ENCODE assay signal across 17 mouse cellular contexts in the genomic region with DNA sequence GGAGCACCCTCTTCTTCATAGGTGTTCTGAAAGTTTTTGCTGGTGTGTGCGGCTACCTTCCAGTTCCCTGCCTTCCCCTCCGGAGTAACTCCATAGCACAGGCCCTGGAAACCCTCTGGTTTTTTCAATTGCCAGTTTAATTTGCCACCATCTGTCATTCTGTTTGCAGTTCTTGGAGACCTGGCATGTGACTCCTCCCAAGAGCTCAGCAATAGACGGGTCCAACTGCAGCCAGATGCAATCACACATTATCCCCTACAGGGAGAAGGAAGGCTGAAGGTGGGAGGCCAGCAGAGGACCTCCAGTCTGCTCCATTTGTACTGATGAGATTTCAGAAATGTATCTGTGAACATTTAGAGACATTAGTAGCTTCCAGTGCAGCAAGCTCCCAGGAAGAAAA. TPM values are rescaled to one million over a fixed set of nuclear protein-coding genes. Genes with fewer than 3 reads are reported as not detected.
DNase-seq lines count a peak whose midpoint lies in the region; ATAC-seq and TF ChIP-seq lines count a peak whose summit lies in the region.
"Had no signal": no experiment of that assay in that cellular context is flagged by ENCODE, and none has a peak within 500 bp of the region (broad histone marks: within the 10 kb centered on the region; RNA-seq: fewer than 3 reads in every experiment).

No protein-coding gene starts in this region.

- no peaks in the 10 kb centered on the region for H3K9me3 ChIP-seq in forebrain, postnatal 0 days (ENCODE audit: low read length)
- H3K9me3 ChIP-seq: limb, embryonic 12.5 days; midbrain, embryonic 10.5 days had no signal

- peak; percentile 30 for DNase-seq in left cerebral cortex, postnatal 4 days
- no peak for DNase-seq in left cerebral cortex, adult 8-10 months (ENCODE audit: low spot score in 2 of 2)
- peak; percentile 12 for DNase-seq in cerebellum, adult 11 months
- DNase-seq in cerebellum, adult 9-10 months: peak; percentile 48
- DNase-seq in forebrain, postnatal 0 days: peak; percentile 8
- no peak for DNase-seq in heart, adult 8-10 months (ENCODE audit: low spot score)
- DNase-seq: adrenal gland, postnatal 14 days; gastrocnemius, adult 2 months; heart, postnatal 10 days; kidney, adult 9 months; layer of hippocampus, postnatal 36 days; lung, postnatal 14 days had no signal

- no peak overlapping the region for H3K27ac ChIP-seq in forebrain, postnatal 0 days (ENCODE audit: low read depth, low read length)
- H3K27ac ChIP-seq: gastrocnemius, adult 2 months; limb, embryonic 12.5 days; midbrain, embryonic 10.5 days had no signal

- intact Hi-C loops in left cerebral cortex, postnatal 4 days (cut with DNase I): loop anchor here (10.0 kb wide), 1 partner anchor 1334 kb away; a partner anchor contains a TSS

- no peak for TF ChIP-seq CTCF in forebrain, postnatal 0 days (IDR thresholded peaks at IDR 0.05; ENCODE audit: low read depth)

- H3K9ac ChIP-seq in forebrain, postnatal 0 days: no peak overlapping the region
- H3K9ac ChIP-seq: limb, embryonic 12.5 days had no signal

- 48% methylated on average over 3 of the region's 3 CpGs for WGBS in forebrain, postnatal 0 days

- H3K4me1 ChIP-seq in forebrain, postnatal 0 days (ENCODE audit: insufficient read depth): no peaks in the 10 kb centered on the region
- H3K4me1 ChIP-seq: limb, embryonic 12.5 days; midbrain, embryonic 10.5 days had no signal

- peak; percentile 34; the same call in 1 of the 2 replicates for ATAC-seq in forebrain, postnatal 0 days
- ATAC-seq in monocyte, adult 5-6 weeks (replicated peaks; ENCODE audit: insufficient number of reproducible peaks, low FRiP score, low TSS enrichment, poor library complexity, severe bottlenecking): no peak
- ATAC-seq: inflammation-experienced regulatory T-cells, adult 6 months had no signal

- H3K4me3 ChIP-seq in forebrain, postnatal 0 days (ENCODE audit: low read depth, low read length): no peak overlapping the region
- H3K4me3 ChIP-seq: gastrocnemius, adult 2 months; limb, embryonic 12.5 days; midbrain, embryonic 10.5 days had no signal

- no peak overlapping the region for H3K4me2 ChIP-seq in forebrain, postnatal 0 days (ENCODE audit: low read depth)
- H3K4me2 ChIP-seq: limb, embryonic 12.5 days had no signal

- no peaks in the 10 kb centered on the region for H3K27me3 ChIP-seq in forebrain, postnatal 0 days (ENCODE audit: insufficient read depth, low read length)
- H3K27me3 ChIP-seq: limb, embryonic 12.5 days had no signal

- H3K36me3 ChIP-seq in forebrain, postnatal 0 days (ENCODE audit: insufficient read depth): no peaks in the 10 kb centered on the region
- H3K36me3 ChIP-seq: G1E; limb, embryonic 12.5 days; midbrain, embryonic 10.5 days had no signal

RNA-seq across cellular contexts. Expression of a gene that starts 56.6 kb away (rescaled TPM):
- 100 to 1,000 TPM; 298 to 322 TPM for total RNA-seq in left cerebral cortex, postnatal 4 days (2021)
- total RNA-seq in left cerebral cortex, adult 8-10 months (2022): 100 to 1,000 TPM; 234 to 242 (median 237) TPM
- total RNA-seq in forebrain, postnatal 0 days (2014; rRNA removed): 301 and 316 TPM in 2 replicates
- polyA plus RNA-seq in forebrain, postnatal 0 days (2015; fragmentation: Nextera tagmentation; extraction: Ambion mirVana): 180 and 216 TPM in 2 replicates
- 100 to 1,000 TPM in 2 of 4 experiments, 10 to 100 TPM in 2; 93.7 to 107 (median 101) TPM for total RNA-seq in heart, adult 8-10 months (2022)
- 2,047 to 2,533 TPM (median 2,184 TPM) in 3 replicates for total RNA-seq in monocyte, adult 5-6 weeks (2017)

Comparison
In these comparisons a context has a peak if more than half of its experiments do, and no peak if none do; other contexts are left out.
1. DNase-seq: peak in left cerebral cortex, postnatal 4 days (single experiment), cerebellum, adult 11 months (single experiment), cerebellum, adult 9-10 months (single experiment) and forebrain, postnatal 0 days (single experiment); none in left cerebral cortex, adult 8-10 months (0 of 2) and heart, adult 8-10 months (single experiment).